Mouse (Mus musculus) cerebellum, adult 18-20 months (tissue): ENCODE data around the gene Mylip.

Source experiments
- DNase-seq, 2 experiments: peaks; one replicate each; pipeline ENCODE4 v3.0.0; 2021

The Mylip gene

DNA sequence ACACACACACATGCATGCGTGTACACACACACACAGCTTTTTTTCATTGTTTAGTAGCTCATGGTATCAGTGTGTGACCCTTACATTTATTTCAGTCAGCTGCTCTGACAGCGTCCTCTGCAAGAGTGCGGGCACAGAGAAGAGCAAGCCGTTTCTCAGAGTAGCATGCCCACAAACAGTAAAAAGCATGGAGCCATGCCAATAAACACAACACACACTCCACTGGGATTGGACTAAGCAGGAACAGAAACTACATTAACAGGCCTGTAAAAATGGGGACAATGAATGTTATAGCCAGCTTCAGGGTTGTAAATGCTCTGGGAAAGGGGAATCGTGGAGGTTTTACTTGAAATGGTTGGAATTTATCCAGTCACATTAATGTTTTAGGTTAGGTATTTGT is 50.7 kb downstream of the Mylip start:
- DNase-seq = no peak

DNA sequence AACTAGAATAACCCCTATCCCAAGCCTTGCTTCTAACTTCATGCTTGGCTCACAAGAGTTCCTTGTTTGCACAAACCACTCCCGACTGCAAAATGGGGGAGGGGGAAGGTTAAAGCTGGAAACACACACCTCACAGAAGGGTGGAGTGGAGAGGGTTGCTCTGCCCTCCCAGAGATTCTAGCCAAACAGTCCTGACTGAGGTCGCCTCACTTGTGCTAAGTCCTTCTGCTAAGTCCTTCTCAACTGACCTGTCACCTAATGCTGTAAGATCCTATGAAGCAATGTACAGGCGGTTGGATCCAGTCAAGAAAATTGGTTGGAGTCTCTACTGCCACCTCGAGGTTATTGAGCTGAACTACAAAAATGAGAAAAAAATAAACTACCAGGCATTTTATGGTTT is 52.9 kb downstream of the Mylip start:
- no peak for DNase-seq

DNA sequence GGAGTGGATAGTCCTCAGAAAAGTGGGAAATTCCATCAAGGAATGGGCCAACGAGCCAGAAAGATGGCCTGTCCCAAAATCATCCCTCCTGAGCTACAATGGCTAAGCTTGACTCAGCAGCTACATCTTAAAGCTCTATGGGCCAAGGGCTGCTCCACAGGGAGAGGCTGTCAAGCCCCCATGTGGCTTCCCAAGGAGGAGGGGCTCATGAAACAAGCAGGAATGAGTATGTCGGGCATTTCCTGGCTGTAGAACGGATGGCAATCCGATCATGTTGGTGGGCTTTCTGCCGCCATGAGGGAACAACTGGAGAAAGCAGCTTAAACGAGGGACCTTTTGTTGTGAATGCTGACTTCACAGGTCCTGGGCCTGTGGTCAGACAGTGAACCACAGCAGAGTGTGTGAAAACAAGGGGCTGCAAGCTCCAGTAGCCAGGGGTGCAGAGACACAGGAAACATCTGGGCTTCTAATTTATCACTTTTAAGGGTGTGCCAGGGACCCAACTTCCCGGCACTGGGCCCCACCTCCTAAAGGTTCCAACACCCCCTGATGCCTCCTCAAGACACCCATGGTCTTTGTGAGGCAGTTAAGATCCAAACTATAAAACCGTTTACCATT is 53.5 kb downstream of the Mylip start:
- no peak for DNase-seq

DNA sequence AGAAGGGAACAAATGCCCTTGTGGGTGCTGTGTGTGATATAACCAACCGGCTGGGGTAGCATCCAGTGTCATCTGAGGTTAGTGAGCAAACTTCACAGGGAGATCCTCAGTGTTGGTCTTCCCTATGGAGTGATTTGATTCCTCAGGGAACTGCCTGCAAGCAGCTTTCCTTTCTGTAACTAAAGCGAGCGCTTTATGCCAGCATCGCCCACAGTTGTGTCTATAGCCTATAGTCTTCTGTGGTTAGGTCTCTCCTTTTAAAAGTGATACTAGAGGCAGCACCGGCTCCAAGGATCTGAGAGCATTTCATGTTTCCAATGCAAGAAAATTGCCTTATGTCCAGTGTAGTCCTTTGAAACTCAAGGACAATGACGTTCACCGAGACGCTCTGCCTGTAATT is 54.7 kb downstream of the Mylip start:
- no peak for DNase-seq

DNA sequence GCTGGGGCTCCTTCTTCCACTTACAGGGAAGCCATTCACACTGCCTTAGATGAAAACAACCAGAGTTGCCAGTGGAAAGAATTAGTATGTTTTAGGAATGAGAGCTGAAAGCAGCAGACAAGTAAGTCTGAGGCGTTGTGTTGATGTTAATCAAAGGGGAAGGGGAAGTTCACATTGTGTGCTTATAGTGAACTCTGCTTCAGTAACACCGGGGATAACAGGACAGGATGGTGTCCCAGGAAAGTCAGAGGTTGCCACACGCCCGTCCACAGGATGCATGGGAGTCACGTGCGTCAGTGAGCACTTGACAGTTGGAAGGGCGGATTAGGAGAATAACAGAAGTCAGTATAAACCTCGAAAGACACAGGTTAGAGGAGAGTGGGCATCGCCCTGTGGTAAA is 55.1 kb downstream of the Mylip start:
- no peak for DNase-seq

DNA sequence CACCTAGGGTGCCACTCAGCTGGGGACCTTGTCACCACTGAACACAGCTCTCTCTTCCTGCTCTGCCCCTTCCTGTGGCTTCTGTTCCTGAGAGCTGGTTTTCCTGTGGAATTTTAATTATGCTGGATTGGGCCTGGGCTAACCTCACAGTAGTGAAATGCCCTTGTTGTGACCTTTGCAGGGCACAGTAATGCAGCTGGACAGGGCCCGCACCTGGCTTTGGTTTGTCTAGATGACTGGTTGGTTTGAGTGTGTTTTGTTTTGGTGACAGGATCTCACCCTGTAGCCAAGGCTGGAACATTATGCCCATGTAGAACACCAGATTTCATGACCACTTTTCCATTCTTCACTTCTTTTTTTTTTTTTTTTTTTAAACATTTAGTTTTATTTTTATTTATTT is 57.1 kb downstream of the Mylip start:
- DNase-seq = no peak

DNA sequence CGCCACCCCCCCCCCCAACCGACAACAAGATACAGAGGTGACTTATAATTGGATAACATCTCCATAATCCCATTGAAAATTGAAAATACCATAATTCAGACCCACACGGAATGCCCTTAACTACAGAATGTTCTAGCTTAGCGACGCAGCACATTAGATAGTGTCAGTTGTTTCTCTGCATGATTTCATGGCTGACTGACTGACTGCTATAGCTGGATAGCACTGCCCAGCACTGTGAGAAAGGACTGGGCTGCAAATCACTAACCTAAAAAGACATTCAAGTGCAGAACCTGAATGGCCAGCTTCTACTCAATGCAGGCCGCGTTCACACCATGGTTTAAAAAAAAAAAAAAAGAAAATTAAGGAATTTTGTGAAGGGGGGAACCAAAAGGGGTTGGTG is 62.9 kb downstream of the Mylip start:
- DNase-seq = no peak

DNA sequence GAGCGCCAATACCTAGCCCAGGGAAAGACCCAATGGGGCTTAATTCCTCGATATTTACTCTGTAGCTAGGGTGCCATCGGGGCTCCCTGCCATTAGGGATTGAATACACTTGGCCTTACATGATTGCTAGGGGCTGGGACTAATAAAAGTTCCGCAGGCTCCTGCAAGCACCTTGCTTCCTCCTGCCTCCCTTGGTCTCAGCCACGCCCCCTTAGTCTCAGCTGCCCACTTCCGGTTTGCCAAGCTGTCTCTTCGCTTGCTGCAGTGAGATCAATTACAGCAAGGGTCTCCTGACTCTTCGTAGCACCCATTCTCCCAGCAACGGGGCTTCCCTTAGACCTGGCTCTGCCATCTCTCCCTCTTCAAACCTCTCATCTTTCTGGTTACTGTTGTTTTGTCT is 63.5 kb downstream of the Mylip start:
- DNase-seq = no peak

DNA sequence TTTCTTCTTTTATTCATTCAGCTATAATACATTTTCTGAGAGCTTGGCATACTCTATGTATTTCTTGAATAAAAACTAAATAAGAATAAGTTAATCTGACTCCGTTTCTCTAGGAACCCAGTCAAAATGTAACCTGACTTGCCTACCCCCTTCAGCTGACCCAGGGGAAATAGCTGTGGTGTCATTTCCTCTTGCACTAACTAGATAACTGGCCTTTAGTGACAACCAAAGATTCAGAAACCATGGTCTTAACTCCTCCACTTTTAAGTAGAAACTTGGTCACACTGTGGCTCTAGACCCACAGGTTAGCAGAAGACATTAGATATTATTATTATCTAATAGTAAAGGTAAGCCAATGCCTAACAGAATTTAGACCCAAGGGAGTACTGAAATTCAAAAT is 64.5 kb downstream of the Mylip start:
- DNase-seq = no peak

DNA sequence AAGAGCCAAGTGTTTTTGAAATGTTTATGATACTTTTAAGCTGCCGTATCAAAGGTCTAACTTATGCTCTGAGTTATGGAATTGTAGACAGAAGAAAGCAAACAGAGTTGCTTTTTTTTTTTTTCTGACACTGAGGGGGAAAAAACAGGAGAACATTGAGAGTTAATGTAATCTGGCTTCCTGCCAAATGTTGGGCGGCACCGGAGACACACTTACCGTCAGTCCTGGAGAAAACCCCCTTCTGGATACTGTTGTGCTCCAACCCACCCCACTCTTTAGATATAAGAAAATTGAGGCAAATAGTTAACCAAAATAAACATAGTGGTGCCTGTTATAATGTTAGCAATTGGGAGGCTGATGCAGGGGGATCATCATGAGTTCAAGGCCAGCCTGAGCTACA is 65.1 kb downstream of the Mylip start:
- no peak for DNase-seq

DNA sequence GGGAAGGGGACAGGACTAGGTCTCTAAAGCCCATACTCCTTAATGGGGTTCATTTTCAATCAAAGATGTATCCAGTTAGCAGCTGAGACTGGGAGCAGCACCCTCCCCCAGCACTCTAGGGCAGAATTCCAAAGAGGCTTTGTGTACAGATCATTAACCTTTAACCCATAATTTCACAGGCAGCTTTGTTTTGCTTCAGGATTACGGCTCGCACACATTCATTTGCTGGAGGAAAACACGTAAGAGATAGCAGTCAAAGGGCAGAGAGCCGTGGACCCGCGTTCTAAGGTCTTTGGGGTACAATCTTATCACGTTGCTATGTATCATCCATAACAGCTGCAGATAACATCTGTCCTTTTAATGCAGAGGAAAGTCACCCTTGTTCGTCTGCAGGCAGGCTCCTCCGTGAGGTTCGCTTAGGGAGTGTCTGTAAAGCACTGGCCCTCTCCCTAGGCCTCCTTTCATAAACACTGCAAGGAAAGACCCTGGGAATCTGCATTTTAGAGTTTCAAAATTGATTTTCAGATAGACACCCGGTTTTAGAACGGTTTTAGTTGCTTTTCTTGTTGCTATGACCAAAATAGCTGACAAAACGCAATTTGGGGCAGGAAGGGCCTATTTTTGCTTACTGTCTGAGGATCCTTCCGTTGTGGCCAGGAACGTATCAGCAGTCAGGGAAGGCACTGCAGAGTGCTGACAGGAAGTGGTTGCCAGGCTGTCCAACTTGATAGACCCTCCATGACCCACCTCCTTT is 65.7 kb downstream of the Mylip start:
- DNase-seq = no peak

DNA sequence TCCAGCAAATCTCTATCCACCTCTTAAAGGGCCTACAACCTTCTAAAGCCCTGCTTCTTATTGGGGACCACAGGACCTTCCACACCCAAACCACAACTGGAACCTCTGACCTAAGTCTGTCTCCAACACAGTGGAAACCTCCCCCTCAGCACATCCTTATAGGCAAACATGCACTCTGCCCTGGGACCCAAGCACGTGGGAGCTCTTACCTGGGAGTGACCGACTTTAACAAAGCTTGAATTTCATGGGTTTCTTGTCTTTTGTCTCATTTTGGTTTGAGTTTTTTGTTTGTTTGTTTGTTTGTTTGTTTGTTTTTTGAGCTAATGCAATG is 66.3 kb downstream of the Mylip start:
- DNase-seq = no peak

DNA sequence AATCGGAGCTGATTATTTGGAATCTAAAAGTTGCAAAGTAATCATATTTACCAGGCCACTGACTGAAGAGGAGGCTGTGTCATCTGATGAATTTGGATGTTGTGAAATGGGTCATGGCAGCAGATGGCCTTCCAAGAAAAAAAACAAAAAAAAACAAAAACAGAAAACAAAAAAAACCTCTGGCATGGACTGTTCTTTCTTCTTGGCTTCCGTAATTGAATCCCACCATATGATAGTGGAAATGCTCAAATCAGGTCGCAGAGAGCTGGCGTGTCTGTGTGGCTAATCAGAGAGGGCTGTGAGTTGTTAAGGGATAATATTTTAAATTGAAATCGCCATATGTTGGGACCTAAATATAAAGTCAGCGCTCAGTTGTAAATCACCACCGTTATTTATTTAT is 67.9 kb downstream of the Mylip start:
- peak in 1 of 2 experiments; percentile 33 for DNase-seq

DNA sequence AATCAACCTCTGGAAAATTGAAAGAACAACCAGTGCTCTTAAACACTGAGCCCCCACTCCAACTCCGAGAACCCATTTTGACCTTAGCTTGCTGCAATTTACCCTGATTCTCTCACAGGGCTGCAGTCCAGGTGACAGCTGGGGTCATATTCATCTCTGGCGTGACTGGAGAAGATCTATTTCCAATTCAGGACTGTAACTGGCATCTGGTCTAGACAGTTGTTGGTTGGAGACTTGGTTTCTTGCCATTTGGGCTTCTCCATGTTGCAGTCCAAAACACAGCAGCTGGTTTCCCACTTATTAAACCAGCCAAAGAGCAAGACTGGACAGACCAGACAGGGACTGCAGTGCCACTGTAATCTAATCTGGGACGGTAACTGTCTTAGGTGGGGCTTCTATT is 70.6 kb downstream of the Mylip start:
- DNase-seq = no peak

DNA sequence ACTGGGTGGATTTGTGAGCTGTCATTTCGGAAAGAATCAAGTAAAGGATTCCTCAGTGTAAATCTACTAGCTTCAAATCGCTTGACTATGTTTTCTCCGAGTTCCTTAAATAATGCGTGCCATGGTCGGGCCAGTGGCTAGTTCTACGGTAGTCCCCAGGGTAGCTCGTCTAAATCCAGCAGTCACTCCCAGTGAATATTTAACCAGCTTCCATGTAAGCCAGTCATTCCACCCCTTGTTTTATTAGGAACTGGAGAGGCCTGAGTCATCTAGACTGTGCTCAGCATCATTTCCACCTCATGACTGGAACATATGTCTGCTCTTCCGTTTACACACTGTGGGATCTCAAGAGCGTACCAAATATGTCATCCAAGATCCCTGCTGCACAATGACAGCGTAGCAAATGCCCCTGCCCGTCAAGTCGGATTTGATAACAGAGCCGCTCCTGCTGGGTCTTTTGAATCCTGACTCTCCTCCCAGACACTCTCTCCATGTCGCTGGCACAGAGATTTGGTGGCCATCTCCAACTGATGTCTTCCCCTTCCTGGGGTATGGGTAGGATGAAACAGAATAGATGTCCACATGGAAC is 71.9 kb downstream of the Mylip start:
- peak; percentile 74 to 86 for DNase-seq
